Mouse (Mus musculus) lung, embryonic 16.5 days (tissue): Measurements from ENCODE around the gene Ube3a. TPM values are rescaled to one million over a fixed set of nuclear protein-coding genes. Genes with fewer than 3 reads are reported as not detected.

Experiments
- ATAC-seq: fragments of 200-750 bp; cut with Nextera tagmentation; 2 replicates; pipeline ENCODE4 v1.8.0; 2017; ENCODE audit warnings: low read depth, mild to moderate bottlenecking, moderate library complexity
- H3K27ac ChIP-seq: fragments of 300-500 bp; sonication (generic); 2 replicates; pipeline ENCODE4 v1.5.1; 2014; ENCODE audit warnings: mild to moderate bottlenecking, control low read depth, low read length
- H3K27me3 ChIP-seq: fragments of 300-500 bp; sonication (generic); 2 replicates; pipeline ENCODE4 v1.6.1; 2014; ENCODE audit warnings: low read depth, low read length, mixed read lengths; ENCODE audit not compliant: control insufficient read depth, insufficient read depth
- H3K36me3 ChIP-seq: fragments of 300-500 bp; sonication (generic); 2 replicates; pipeline ENCODE4 v1.6.1; 2014; ENCODE audit warnings: low read length; ENCODE audit not compliant: control insufficient read depth, insufficient read depth
- H3K4me1 ChIP-seq: fragments of 300-500 bp; sonication (generic); replicated peaks from 2 replicates; pipeline ENCODE4 v1.6.1; 2014; ENCODE audit warnings: low read length, mixed read lengths; ENCODE audit not compliant: control insufficient read depth, insufficient read depth
- H3K4me2 ChIP-seq: fragments of 300-500 bp; sonication (generic); 2 replicates; pipeline ENCODE4 v1.6.1; 2014; ENCODE audit warnings: low read depth, low read length, control low read depth
- H3K4me3 ChIP-seq: fragments of 300-500 bp; sonication (generic); 2 replicates; pipeline ENCODE4 v1.5.1; 2014; ENCODE audit warnings: mild to moderate bottlenecking, low read length, control low read depth
- H3K9ac ChIP-seq: fragments of 300-500 bp; sonication (generic); 2 replicates; pipeline ENCODE4 v1.6.1; 2014; ENCODE audit warnings: low read length, control low read depth
- H3K9me3 ChIP-seq: fragments of 300-500 bp; sonication (generic); 2 replicates; pipeline ENCODE4 v1.6.1; 2016; ENCODE audit warnings: low read length; ENCODE audit not compliant: control insufficient read depth
- WGBS: fragments of 180-500 bp; shearing (Covaris S2); extraction: QIAGEN DNeasy Blood & Tissue Kit; methylation state at CpG from one replicate; pipeline ENCODE4 v1.1.7; 2014; 5-methylcytosine and 5-hydroxymethylcytosine counted together
- polyA plus RNA-seq: library from polyadenylated mRNA; unstranded; fragments of >200 nt; fragmentation: Nextera tagmentation; extraction: Ambion mirVana; gene quantifications from 2 replicates; pipeline ENCODE4 v1.2.1, GENCODE M21; 2015

Gene Ube3a
- polyA plus RNA-seq, result 95.2 and 108 TPM in 2 replicates

DNA sequence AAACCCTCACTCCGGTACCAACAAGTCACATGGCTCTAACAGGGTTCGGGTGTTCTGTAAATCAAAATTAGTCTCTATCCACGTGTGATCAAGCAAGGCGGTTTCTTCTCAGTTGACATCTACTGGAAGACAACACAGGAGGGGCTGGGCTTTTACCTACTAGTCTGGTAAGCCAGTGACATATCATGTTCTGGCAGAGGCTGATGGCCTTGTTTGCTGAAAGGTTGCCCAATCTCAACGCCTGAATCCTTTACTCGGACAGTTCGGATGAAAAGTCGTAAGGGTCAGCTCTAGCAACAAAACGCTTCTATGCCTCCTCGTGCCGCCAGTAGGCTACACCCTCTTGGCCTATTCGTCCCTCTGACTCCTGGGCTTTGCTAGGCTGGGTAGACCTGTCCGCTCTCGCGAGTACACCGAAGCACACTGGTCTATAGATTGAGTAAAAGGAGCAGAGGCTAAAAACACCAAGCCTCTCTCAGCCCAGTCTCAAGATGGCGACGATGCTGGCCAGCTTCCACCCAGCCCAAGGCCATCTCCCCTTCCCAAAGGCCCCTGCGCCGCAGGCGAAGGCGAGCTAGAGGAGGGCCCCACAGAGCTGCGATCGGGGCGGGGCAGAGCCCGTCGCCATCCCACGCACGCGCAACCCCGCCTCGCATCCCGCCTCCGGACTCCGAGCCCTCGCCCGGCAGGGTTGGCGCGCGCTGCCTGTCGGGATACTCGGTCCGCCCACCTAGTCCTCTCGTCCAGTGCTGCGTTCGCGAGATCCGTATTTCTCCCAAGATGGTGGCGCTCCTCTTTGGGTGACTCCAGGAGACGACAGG lies at the start of gene Ube3a:
Ube3a (plus strand) TSS at position 706 of the 821 bp plus-strand sequence.
- peak within 1 kb of the TSS; percentile 67 for H3K4me2 ChIP-seq
- H3K9me3 ChIP-seq, result no peaks in the 10 kb centered on the region
- ATAC-seq, result peak; percentile 99
- H3K9ac ChIP-seq, result peak within 1 kb of the TSS; percentile 99
- H3K4me1 ChIP-seq, result peaks cover 12% of the 10 kb centered on the region
- no peaks in the 10 kb centered on the region for H3K36me3 ChIP-seq
- peak within 1 kb of the TSS; percentile 99 for H3K4me3 ChIP-seq
- H3K27ac ChIP-seq, result peak within 1 kb of the TSS; percentile 99
- WGBS, result under 1% methylated on average over 47 of the region's 50 CpGs
- H3K27me3 ChIP-seq, result no peaks in the 10 kb centered on the region

DNA sequence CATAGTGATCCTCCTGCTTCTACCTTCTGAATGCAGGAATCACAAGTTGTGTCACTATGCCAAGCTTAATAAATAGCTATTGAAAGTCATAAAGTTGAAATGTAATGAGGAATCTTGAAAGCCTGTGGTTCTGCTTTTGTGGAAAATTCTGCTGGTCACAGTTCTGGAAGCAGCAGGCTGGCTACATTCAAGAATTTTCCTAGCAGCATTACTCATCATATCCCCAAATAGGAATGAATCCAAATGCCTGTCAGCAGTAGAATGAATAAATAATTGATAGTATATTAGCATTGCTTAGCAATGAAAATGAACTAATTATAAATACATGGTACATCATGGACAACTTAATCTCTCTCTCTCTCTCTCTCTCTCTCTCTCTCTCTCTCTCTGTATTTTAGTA lies 35.7 kb upstream of the Ube3a start:
- Histone ChIP-seq H3K4me1 (no peaks in the 10 kb centered on the region), H3K36me3 (no peaks in the 10 kb centered on the region), H3K9me3 (no peaks in the 10 kb centered on the region), H3K4me2 (no peak overlapping the region), H3K27me3 (no peaks in the 10 kb centered on the region), H3K9ac (no peak overlapping the region), H3K4me3 (no peak overlapping the region), H3K27ac (no peak overlapping the region)
- ATAC-seq, result no peak

DNA sequence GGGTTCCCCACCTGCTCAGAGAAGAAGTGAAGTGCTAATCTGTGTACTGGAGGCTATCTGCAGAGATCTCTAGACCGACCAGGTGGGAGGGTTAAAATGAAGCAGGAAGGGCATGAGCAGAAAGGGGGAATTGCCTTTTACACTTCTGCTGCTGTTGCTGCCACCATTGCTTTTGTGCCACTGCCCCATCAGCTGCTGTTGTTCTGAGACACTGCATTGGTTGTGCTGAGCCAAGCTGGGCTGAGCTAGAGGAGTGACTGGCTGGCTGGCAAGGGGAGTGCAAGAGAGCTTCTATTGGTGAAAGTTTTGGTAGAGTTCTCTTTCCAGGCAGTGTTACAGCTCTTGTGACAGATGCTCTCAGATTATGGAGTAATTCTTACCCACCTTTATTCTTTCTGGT lies 13.6 kb upstream of the Ube3a start:
- no peak overlapping the region for H3K4me2 ChIP-seq
- H3K9me3 ChIP-seq, result peaks cover 4% of the 10 kb centered on the region; the same call in 1 of the 2 replicates
- H3K4me3 ChIP-seq, result no peak overlapping the region
- 65% methylated on average over 1 of the region's 1 CpGs for WGBS
- no peaks in the 10 kb centered on the region for H3K36me3 ChIP-seq
- no peak overlapping the region for H3K27ac ChIP-seq
- no peak for ATAC-seq
- no peaks in the 10 kb centered on the region for H3K27me3 ChIP-seq
- H3K4me1 ChIP-seq, result no peaks in the 10 kb centered on the region
- H3K9ac ChIP-seq, result no peak overlapping the region

DNA sequence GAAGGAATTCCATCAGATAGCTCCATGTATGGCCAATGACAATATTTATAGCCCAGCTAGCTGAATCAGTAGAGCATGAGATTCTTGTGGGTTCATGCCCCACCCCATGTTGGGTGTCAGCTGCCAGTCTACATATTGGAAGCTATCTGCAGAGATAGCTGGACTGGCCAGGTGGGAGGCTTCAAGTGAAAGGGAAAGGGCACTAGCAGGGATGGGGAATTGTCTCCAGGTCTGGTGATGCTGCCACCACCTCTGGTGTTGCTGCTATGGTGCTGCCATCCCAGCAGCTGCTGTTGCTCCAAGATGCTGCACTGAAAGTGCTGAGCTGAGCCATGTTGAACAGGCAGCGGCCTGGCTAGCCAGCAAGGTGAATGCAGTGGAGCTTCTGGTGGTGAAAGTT lies 7.3 kb upstream of the Ube3a start:
- WGBS, result 86% methylated on average over 1 of the region's 1 CpGs

DNA sequence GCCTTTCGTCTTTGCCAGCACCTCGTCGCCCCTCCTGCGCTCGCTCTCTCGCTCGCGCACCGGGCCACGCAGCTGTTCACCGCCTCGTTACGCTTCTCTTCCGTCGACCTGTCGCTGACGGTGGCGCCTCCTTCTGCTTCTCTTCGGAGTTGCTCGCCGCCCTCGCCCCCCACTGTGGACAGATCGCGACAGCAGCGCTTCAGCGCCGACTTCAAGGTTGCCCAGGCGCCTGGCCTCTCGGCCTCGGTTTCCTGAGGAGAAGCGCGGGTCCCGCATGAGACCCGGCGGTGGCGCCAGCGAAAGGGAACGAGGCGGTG lies 274 bp downstream of the Ube3a start:
- Histone ChIP-seq H3K27ac (peak overlapping the region; percentile 99), H3K27me3 (no peaks in the 10 kb centered on the region), H3K4me3 (peak overlapping the region; percentile 99), H3K9me3 (no peaks in the 10 kb centered on the region), H3K4me2 (peak overlapping the region; percentile 64; the same call in 1 of the 2 replicates), H3K36me3 (no peaks in the 10 kb centered on the region), H3K9ac (peak overlapping the region; percentile 99), H3K4me1 (peaks cover 12% of the 10 kb centered on the region)
- ATAC-seq, result peak; percentile 75
- WGBS, result under 1% methylated on average over 39 of the region's 39 CpGs

More for the DNA sequence above, 7.3 kb upstream of the Ube3a start:
- Histone ChIP-seq H3K36me3 (no peaks in the 10 kb centered on the region), H3K27ac (no peak overlapping the region), H3K27me3 (no peaks in the 10 kb centered on the region), H3K4me3 (no peak overlapping the region), H3K4me2 (no peak overlapping the region), H3K9ac (no peak overlapping the region), H3K4me1 (no peaks in the 10 kb centered on the region), H3K9me3 (no peaks in the 10 kb centered on the region)
- ATAC-seq, result no peak

DNA sequence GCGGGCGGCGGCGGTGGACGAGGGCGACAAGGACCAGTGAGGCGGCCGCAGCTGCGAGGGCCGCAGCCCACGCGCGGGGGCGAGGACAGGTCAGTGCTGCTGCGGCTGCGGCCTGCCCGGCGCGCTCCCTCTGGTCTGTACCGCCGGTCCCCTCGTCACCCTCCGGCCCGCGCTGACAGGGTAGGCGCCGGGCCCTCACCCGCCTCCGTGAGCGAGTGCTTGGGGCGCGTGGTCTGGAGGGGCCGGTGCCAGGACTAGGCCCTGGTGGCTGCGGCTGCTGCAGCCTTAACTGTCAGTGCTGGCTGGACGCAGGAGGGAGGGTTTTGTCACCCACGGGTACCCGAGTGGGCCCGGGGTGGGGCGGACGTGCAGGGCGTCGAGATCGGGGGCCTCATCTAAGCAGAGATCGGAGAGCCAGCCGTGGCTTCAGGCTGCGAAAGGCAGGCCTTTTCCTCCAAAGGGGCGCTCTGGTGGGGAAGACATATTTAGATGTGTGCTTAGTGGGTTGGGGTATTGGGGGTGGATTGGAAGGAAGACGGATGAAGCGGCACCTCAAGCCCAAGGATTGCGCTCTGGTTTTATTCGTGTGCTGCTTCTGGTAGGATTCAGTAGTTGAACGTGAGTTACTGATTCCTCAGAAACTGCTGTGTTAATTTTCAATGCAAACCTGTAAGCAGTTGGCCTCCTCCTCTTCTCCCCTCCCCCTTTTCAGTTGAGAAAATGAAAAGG lies 797 bp downstream of the Ube3a start:
- peak; percentile 66 for ATAC-seq
- Histone ChIP-seq H3K4me1 (peaks cover 12% of the 10 kb centered on the region), H3K36me3 (no peaks in the 10 kb centered on the region), H3K27ac (peak overlapping the region; percentile 99), H3K4me3 (peak overlapping the region; percentile 99), H3K9me3 (no peaks in the 10 kb centered on the region), H3K27me3 (no peaks in the 10 kb centered on the region), H3K4me2 (peak overlapping the region; percentile 64), H3K9ac (peak overlapping the region; percentile 99)
- WGBS, result under 1% methylated on average over 52 of the region's 52 CpGs

DNA sequence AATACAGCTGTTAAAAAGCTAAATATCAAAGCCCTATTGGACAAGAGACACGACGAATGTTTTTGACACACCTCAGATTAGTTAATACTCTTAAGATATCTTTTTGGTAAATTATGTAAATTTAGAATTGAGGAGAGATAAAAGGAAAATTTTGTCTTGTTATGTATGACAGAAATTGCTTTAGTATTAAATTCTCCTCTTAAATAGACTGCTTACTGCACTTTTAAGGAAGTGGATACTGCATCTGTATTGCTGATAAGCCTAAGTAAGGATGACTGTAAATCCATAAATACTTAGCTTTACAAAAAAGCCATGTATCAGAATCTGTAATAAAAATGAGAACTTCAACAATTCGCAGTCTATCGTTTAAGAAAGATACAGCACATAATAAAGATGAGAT lies 1.8 kb downstream of the Ube3a start:
- peak overlapping the region; percentile 24 for H3K4me3 ChIP-seq
- H3K4me1 ChIP-seq, result peaks cover 12% of the 10 kb centered on the region
- no peaks in the 10 kb centered on the region for H3K36me3 ChIP-seq
- H3K27ac ChIP-seq, result no peak overlapping the region
- WGBS, result 23% methylated on average over 4 of the region's 4 CpGs
- no peaks in the 10 kb centered on the region for H3K9me3 ChIP-seq
- no peak for ATAC-seq
- peak overlapping the region; percentile 64 for H3K4me2 ChIP-seq
- no peak overlapping the region for H3K9ac ChIP-seq
- H3K27me3 ChIP-seq, result no peaks in the 10 kb centered on the region

DNA sequence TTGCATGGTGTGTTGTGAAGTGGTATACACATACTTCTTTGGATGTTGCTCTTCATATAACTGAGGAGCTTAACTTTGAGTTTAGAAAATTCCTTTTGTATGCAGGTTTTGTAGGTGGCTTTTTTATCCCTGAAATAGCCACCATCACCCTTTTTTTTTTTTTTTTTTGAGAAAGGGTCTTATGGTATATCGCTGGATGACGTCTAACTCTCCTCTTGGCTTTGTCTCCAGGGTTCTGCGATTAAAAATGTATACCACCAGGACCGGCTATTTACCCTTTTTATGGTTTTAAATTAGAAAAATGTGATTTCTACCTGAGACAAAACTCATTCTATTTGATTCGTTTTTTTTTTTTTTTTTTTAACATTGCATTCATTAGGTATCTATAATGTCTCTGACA lies 2.2 kb downstream of the Ube3a start:
- Histone ChIP-seq H3K4me3 (0 out of 2 replicates have a peak overlapping the region, but pooled peaks have one; percentile 10), H3K4me2 (peak overlapping the region; percentile 29; the same call in 1 of the 2 replicates), H3K4me1 (peaks cover 12% of the 10 kb centered on the region), H3K27me3 (no peaks in the 10 kb centered on the region), H3K27ac (no peak overlapping the region), H3K9me3 (no peaks in the 10 kb centered on the region), H3K9ac (no peak overlapping the region), H3K36me3 (no peaks in the 10 kb centered on the region)
- 59% methylated on average over 5 of the region's 5 CpGs for WGBS
- no peak for ATAC-seq

DNA sequence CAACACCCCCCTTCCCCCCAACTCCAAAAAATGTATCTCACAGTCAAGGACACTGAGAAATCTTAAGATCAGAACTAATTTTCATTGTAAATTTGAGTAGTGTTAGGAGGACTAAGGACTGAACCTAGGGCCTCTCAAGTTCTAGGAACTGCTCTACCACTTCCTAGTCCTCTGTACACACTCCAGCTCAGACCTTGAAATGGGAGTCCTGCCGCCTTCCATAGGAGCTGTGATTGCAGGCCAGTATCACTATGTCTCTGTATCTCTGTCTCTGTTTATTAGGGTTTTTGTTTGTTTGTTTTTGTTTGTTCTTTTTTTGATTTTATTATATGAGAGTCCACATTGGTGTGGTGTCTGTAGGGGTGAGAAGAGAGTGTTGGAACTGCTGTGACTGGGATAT lies 3.4 kb downstream of the Ube3a start:
- no peaks in the 10 kb centered on the region for H3K9me3 ChIP-seq
- no peak overlapping the region for H3K27ac ChIP-seq
- no peak for ATAC-seq
- WGBS, result 51% methylated on average over 1 of the region's 1 CpGs
- H3K4me3 ChIP-seq, result no peak overlapping the region
- peaks cover 12% of the 10 kb centered on the region for H3K4me1 ChIP-seq
- no peaks in the 10 kb centered on the region for H3K27me3 ChIP-seq
- H3K36me3 ChIP-seq, result no peaks in the 10 kb centered on the region
- H3K9ac ChIP-seq, result no peak overlapping the region
- peak overlapping the region; percentile 29; the same call in 1 of the 2 replicates for H3K4me2 ChIP-seq
